Mouse (Mus musculus) liver, embryonic 12.5 days (tissue): ENCODE measurements around the gene Pou2f2. TPM values are rescaled to one million over a fixed set of nuclear protein-coding genes. Genes with fewer than 3 reads are reported as not detected.

Experiments
- ATAC-seq: fragments of 200-750 bp; cut with Nextera tagmentation; 2 replicates; pipeline ENCODE4 v1.8.0; 2017; ENCODE audit warnings: moderate number of reproducible peaks, mild to moderate bottlenecking, moderate library complexity
- H3K27ac ChIP-seq: fragments of 300-500 bp; sonication (generic); 2 replicates; pipeline ENCODE4 v1.5.1; 2016; ENCODE audit warnings: mild to moderate bottlenecking
- H3K27me3 ChIP-seq: fragments of 300-500 bp; sonication (generic); replicated peaks from 2 replicates; pipeline ENCODE4 v1.6.1; 2016; ENCODE audit warnings: mild to moderate bottlenecking, moderate library complexity
- H3K36me3 ChIP-seq: fragments of 300-500 bp; sonication (generic); 2 replicates; pipeline ENCODE4 v1.6.1; 2016; ENCODE audit warnings: mild to moderate bottlenecking, moderate library complexity
- H3K4me1 ChIP-seq: fragments of 300-500 bp; sonication (generic); 2 replicates; pipeline ENCODE4 v1.6.1; 2016
- H3K4me2 ChIP-seq: fragments of 300-500 bp; sonication (generic); 2 replicates; pipeline ENCODE4 v1.6.1; 2016; ENCODE audit warnings: mild to moderate bottlenecking, moderate library complexity
- H3K4me3 ChIP-seq: fragments of 300-500 bp; sonication (generic); 2 replicates; pipeline ENCODE4 v1.5.1; 2016; ENCODE audit warnings: mild to moderate bottlenecking, moderate library complexity
- H3K9ac ChIP-seq: fragments of 300-500 bp; sonication (generic); 2 replicates; pipeline ENCODE4 v1.6.1; 2016; ENCODE audit warnings: mild to moderate bottlenecking, moderate library complexity
- H3K9me3 ChIP-seq: fragments of 300-500 bp; sonication (generic); replicated peaks from 2 replicates; pipeline ENCODE4 v1.6.1; 2016; ENCODE audit warnings: mild to moderate bottlenecking, moderate library complexity
- WGBS: fragments of 180-500 bp; shearing (Covaris S2); methylation state at CpG from one replicate; pipeline ENCODE4 v1.1.7; 2016; ENCODE audit not compliant: insufficient replicate concordance; 5-methylcytosine and 5-hydroxymethylcytosine counted together
- polyA plus RNA-seq: library from polyadenylated mRNA; unstranded; fragments of >200 nt; fragmentation: Nextera tagmentation; extraction: Ambion mirVana; gene quantifications from 2 replicates; pipeline ENCODE4 v1.2.1, GENCODE M21; 2016

Gene Pou2f2
- polyA plus RNA-seq, 1 experiment from 2014 or later, result 1.9 TPM

DNA sequence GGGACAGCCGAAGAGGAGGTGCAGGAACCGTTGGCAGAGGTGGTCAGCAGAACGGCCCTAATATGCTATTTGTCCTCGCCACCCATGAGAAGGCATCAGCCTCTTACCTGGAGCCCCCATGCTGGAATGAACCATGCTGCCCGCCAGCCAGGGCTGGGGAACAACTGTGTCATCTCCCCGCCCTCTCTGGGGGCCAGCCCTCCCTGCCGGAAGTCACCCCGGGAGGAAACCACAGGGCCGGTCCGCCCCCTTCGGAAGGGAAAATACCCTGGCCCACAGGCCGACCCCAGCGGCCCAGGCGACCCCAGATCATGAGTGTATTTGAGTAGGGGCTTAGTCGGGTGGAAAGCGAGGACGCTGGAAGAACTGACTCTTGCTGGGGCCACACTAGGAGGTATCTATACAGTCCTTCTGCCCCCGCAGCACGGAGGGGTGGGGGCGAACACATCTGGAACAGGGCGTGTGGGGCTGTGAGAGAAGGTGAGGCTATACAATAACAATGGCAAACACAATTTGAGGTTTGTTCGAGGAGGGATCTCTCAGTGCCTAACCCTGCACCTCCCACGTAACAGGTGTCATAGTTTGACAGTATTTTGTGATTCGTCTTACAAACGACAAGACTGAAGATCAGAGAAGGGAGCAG is 47.1 kb downstream of the Pou2f2 start:
- peaks cover 6% of the 10 kb centered on the region for H3K9me3 ChIP-seq
- H3K9ac ChIP-seq, result no peak overlapping the region
- peak overlapping the region; percentile 39 for H3K4me3 ChIP-seq
- ATAC-seq, result no peak
- H3K27me3 ChIP-seq, result peaks cover 80% of the 10 kb centered on the region
- H3K4me1 ChIP-seq, result peaks cover 31% of the 10 kb centered on the region
- peak overlapping the region; percentile 64 for H3K4me2 ChIP-seq
- H3K27ac ChIP-seq, result no peak overlapping the region
- no peaks in the 10 kb centered on the region for H3K36me3 ChIP-seq
- WGBS, result 5% methylated on average over 25 of the region's 25 CpGs

DNA sequence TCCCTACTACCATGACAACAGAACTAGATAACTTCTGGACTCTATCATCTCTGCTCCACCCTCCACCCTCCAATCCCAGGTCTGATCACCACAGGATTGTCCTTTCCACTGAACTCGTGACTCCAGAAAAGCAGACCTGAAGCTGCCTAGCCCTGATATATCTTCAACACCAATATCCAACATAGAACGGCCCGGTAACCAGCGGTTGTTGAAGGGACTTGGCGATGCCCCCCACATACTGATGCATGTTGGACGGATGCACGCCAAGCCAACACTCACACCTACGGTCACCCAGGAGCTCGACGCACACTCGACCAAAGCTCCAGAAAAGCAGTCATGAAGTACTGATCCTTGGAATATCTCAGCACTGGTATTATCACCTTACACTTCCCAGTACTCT is 48.3 kb downstream of the Pou2f2 start:
- H3K9ac ChIP-seq, result no peak overlapping the region
- 81% methylated on average over 11 of the region's 11 CpGs for WGBS
- H3K4me1 ChIP-seq, result peaks cover 31% of the 10 kb centered on the region
- no peak overlapping the region for H3K4me3 ChIP-seq
- peak overlapping the region; percentile 64 for H3K4me2 ChIP-seq
- peaks cover 70% of the 10 kb centered on the region for H3K27me3 ChIP-seq
- peaks cover 6% of the 10 kb centered on the region for H3K9me3 ChIP-seq
- no peak for ATAC-seq
- no peak overlapping the region for H3K27ac ChIP-seq
- no peaks in the 10 kb centered on the region for H3K36me3 ChIP-seq

DNA sequence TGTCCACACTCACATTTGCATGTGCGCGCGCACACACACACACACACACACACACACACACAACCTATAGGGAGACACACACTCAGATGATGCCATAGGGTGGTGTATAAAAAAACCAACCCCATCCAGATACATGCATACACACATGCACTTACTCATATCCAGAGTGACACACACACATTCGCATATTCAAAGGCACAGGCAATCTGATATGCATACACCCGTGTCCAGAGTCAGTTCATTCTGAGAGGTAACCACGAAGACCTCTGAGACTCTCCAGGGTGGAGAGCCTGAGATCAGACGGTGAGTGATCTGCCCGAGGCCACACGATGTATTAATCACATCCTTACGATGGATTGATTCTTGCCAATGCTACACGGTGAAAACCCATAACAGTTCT is 49.0 kb downstream of the Pou2f2 start:
- Histone ChIP-seq H3K4me3 (no peak overlapping the region), H3K4me2 (no peak overlapping the region), H3K27ac (no peak overlapping the region), H3K36me3 (no peaks in the 10 kb centered on the region), H3K9ac (no peak overlapping the region), H3K4me1 (peaks cover 31% of the 10 kb centered on the region), H3K9me3 (peaks cover 4% of the 10 kb centered on the region), H3K27me3 (peaks cover 63% of the 10 kb centered on the region)
- WGBS, result 67% methylated on average over 11 of the region's 11 CpGs
- ATAC-seq, result no peak

DNA sequence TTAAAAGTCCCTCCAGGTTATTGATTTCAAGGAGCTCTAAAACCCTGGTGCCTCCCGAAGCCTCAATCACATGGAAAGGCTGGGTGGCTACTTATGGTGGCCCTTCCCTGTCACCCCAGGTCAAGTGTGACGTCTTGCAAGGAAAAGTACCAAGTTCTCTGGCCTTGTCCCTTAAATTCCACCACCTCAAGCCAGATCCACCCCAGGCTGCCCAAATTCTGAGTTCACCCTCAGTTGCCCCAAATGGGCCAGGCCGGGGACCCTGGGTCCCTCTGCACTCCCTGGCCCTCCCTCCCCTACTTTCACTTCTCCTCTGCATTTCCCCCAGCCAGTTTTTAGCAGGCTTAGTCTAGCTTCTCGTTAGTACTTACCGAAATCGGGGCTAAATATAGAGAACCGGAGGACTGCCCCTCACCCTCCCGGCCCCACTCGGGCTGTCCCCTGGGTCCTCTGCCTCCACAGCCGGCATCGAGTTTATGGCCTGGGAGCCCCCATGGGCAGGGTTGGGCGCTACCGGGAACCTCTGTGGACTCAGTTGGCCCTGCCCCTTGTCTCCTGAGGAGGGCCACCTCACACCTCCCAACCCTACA is 50.0 kb downstream of the Pou2f2 start:
- WGBS, result 26% methylated on average over 13 of the region's 13 CpGs
- H3K4me1 ChIP-seq, result peaks cover 23% of the 10 kb centered on the region
- no peak overlapping the region for H3K4me3 ChIP-seq
- H3K36me3 ChIP-seq, result no peaks in the 10 kb centered on the region
- no peaks in the 10 kb centered on the region for H3K9me3 ChIP-seq
- no peak for ATAC-seq
- H3K27ac ChIP-seq, result no peak overlapping the region
- no peak overlapping the region for H3K9ac ChIP-seq
- peak overlapping the region; percentile 17; the same call in 1 of the 2 replicates for H3K4me2 ChIP-seq
- peaks cover 53% of the 10 kb centered on the region for H3K27me3 ChIP-seq

DNA sequence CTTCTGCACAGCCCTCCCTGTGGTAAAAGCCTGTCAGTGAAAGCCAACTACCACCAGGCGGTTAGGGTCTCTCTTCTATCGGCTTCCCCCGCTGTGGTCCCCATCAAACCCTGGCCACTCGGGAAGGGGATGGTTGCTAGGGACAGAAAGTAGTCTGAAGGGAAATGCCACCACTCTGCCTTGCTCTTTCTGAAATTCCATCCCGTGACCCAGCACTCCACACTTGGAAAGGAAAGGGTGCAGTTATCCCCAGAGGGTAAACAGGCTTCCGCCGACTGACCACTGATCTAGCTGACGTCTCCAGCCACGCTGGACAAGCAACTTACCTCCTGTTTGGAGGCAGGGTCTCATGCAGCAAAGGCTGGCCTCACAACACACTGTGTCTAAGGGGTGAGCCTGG is 51.6 kb downstream of the Pou2f2 start:
- Histone ChIP-seq H3K9me3 (no peaks in the 10 kb centered on the region), H3K4me1 (peaks cover 14% of the 10 kb centered on the region; the same call in 1 of the 2 replicates), H3K27me3 (peaks cover 38% of the 10 kb centered on the region), H3K27ac (no peak overlapping the region), H3K9ac (no peak overlapping the region), H3K36me3 (no peaks in the 10 kb centered on the region), H3K4me3 (no peak overlapping the region), H3K4me2 (no peak overlapping the region)
- 66% methylated on average over 9 of the region's 9 CpGs for WGBS
- ATAC-seq, result no peak

DNA sequence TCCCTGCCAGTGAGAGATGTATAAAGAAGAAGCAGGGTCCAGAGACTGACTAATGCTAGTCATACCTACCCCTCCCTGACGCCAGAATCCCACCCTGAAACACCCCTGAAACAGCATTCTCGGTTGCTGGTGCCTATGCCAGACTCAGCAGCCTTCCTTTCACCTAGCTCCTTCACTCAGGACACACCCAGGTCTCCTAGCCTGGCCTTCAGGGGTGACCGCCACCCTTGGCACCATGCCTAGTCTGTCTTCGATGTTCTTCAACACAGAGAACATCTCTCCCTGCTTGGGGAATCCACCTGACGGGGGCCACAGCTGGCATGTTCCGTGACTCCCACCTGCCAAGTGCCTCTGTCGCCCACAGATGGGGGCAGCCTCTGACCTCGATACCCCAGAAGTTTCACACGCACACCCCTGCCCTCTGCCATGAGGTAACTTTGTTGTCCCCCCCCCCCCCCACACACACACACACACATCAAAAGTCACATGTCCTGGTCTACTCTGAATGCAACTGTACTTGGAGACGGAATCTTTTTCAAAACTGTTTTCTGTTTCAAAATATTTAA is 53.7 kb downstream of the Pou2f2 start:
- 66% methylated on average over 10 of the region's 10 CpGs for WGBS
- no peaks in the 10 kb centered on the region for H3K36me3 ChIP-seq
- H3K27me3 ChIP-seq, result peaks cover 17% of the 10 kb centered on the region; the same call in 1 of the 2 replicates
- no peak overlapping the region for H3K4me2 ChIP-seq
- H3K27ac ChIP-seq, result no peak overlapping the region
- no peak overlapping the region for H3K4me3 ChIP-seq
- no peak overlapping the region for H3K9ac ChIP-seq
- H3K9me3 ChIP-seq, result no peaks in the 10 kb centered on the region
- no peak for ATAC-seq
- peaks cover 6% of the 10 kb centered on the region; the same call in 1 of the 2 replicates for H3K4me1 ChIP-seq

DNA sequence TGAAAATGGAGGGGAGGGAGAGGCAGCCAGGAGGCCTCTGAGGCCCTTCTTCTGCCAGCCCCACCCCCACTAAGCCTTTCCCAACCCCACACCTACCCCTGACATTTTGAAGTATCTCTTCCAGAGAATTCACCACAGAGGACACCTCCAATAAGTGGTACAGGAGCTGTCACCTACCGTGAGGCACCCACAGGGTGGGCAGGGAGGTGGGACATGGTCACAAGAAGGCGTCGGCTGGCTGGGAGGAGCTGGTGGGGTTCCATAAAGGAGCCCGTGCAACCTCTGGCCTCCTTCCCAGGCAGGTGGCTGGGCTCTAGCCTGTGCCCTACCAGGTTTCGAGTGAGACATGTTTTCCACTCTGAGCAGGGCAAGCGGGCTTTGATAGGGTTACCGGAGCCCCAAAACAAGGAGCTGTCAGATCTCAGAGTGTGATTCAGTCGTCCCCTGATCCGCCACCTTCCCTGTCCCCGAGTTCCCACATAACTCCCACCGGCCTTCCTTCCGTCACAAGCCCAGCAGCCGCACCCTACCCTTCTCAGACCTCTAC is 58.2 kb downstream of the Pou2f2 start:
- no peak overlapping the region for H3K27ac ChIP-seq
- H3K9me3 ChIP-seq, result no peaks in the 10 kb centered on the region
- H3K4me1 ChIP-seq, result peaks cover 17% of the 10 kb centered on the region
- no peak overlapping the region for H3K4me3 ChIP-seq
- H3K9ac ChIP-seq, result no peak overlapping the region
- WGBS, result 70% methylated on average over 13 of the region's 13 CpGs
- ATAC-seq, result no peak
- H3K4me2 ChIP-seq, result no peak overlapping the region
- H3K27me3 ChIP-seq, result no peaks in the 10 kb centered on the region
- no peaks in the 10 kb centered on the region for H3K36me3 ChIP-seq

DNA sequence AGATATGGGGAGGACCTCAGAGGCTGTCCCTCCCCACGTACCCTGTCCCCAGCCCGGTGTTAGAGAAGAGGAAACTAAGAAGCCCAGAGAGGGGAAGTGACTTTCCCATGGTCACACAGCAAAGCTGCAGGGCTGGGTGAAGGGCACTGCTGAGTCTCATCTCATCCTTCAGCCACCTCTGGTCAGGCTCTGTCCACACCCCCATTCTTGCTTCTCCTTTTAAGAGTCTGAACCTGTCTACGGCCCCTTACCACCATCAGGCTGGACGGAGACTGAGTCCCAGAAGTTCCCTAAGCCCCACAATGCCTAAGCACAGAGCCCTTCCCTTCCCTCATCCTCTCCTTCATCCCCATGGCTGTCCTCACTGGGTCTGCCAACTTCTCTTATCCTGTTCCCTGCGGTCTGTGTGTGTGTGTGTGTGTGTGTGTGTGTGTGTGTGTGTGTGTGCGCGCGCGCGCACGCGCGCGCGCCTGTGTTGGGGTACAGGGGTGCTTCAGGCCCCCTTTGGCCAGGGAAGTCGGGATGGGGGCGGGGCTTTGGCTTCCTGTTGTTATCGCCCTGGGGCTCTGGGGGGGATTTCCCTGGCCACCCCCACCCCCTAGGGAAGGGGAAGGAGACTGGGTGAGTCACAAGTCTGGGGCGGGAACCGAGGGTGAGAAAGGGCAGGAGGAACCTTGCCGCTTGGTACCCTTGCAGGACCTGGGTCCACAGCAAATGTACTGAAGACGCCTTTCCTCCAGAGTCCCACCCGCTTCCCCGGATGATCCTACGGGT is 59.3 kb downstream of the Pou2f2 start:
- no peaks in the 10 kb centered on the region for H3K36me3 ChIP-seq
- no peak overlapping the region for H3K4me3 ChIP-seq
- no peaks in the 10 kb centered on the region for H3K9me3 ChIP-seq
- H3K27me3 ChIP-seq, result peaks cover 4% of the 10 kb centered on the region; the same call in 1 of the 2 replicates
- H3K9ac ChIP-seq, result no peak overlapping the region
- H3K4me2 ChIP-seq, result 0 out of 2 replicates have a peak overlapping the region, but pooled peaks have one; percentile 13
- no peak overlapping the region for H3K27ac ChIP-seq
- ATAC-seq, result peak; percentile 42; the same call in 1 of the 2 replicates
- 43% methylated on average over 25 of the region's 25 CpGs for WGBS
- peaks cover 17% of the 10 kb centered on the region for H3K4me1 ChIP-seq

DNA sequence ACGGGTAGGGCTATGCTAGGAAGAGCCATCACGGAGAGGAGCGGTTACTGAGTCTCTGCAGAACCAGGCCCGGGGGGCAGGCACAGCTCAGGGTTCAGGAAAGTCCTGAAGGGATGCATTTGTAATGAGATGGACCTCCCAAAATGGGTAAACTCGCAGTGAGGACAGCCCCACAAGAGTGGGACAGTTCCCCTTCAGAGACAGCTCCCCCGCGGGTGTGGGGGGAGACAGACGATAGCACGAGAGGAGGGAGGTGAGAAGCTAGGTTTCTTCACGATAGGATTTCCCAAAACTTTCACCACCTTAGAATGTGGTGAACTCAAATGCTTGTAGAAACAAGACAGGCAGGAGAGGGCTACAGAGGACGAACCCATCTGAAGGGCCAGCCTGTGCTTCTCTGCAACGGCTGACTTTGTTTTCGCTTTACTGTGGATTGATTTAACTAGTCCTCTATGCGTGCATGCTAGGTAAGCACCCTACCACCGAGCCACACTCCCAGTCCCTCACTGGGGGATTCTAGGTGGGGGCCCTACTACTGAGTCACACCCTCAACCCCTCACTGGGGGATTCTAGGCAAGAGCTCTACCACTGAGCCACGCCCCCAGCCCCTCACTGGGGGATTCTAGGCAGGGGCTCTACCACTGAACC is 66.4 kb downstream of the Pou2f2 start:
- ATAC-seq, result no peak
- Histone ChIP-seq H3K4me2 (no peak overlapping the region), H3K9me3 (no peaks in the 10 kb centered on the region), H3K4me3 (no peak overlapping the region), H3K27ac (no peak overlapping the region), H3K9ac (no peak overlapping the region), H3K36me3 (no peaks in the 10 kb centered on the region), H3K27me3 (peaks cover 17% of the 10 kb centered on the region), H3K4me1 (no peaks in the 10 kb centered on the region)
- 72% methylated on average over 16 of the region's 16 CpGs for WGBS

DNA sequence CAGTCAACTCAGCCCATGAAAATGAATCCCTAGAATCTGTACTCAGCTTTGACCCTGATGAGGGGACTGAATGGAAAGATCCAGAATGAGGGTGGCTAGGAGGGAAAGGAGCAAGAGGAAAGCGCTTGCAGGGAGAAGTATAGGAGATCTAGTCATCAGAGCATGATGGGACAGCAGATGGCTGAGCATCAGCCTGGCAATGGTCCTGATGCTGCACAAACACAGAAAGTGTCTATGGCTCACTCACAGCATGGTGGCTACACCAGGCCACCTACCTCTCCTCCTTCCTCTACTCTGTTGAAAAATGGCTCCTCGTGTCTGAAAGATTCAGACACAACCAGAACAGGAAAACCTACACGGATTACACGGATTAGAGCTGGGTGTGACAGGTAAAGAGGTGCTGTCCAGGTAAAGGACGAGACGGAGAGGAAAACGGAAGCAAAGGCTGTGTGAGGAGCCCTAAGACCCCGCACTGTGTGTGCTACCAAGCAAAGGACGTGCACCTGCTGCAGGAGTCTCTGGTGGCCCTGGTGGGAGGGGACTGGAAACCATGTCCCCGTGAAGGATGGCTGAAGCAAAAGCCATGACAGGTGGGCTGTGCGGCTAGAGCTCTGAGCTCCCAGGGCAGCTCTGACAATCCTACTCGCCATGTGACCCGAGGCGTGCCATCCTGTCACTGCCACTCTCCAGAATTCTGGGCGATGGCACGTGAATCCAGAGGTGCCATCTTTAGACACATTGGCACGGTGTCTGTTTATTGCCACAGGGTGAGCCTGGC is 67.2 kb downstream of the Pou2f2 start:
- Histone ChIP-seq H3K4me2 (no peak overlapping the region), H3K4me1 (no peaks in the 10 kb centered on the region), H3K27ac (no peak overlapping the region), H3K4me3 (no peak overlapping the region), H3K9me3 (no peaks in the 10 kb centered on the region), H3K9ac (no peak overlapping the region), H3K27me3 (peaks cover 17% of the 10 kb centered on the region), H3K36me3 (no peaks in the 10 kb centered on the region)
- WGBS, result 78% methylated on average over 17 of the region's 17 CpGs
- no peak for ATAC-seq

DNA sequence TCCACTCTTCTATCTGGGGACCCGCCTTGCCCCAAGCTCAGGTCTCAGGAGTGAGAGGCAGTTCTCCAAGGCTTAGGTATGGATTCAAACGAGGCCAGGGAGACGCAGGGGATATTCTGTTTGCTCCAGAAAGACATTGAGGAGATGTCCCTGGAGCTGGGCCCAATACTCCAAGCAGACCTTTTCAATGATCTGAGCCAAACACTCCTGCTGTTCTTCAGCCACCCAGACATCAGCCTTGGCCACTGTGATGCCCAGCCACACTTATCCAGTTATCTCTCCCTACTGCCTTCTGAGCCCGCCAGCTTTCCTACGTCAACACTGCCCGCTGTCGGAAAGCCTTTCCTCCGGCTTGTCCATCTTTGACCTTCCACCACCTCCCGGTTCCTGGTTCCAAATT is 69.2 kb downstream of the Pou2f2 start:
- no peaks in the 10 kb centered on the region for H3K9me3 ChIP-seq
- no peak overlapping the region for H3K27ac ChIP-seq
- H3K36me3 ChIP-seq, result no peaks in the 10 kb centered on the region
- H3K27me3 ChIP-seq, result peaks cover 14% of the 10 kb centered on the region
- no peak overlapping the region for H3K9ac ChIP-seq
- H3K4me2 ChIP-seq, result no peak overlapping the region
- 75% methylated on average over 9 of the region's 9 CpGs for WGBS
- peaks cover 4% of the 10 kb centered on the region; the same call in 1 of the 2 replicates for H3K4me1 ChIP-seq
- ATAC-seq, result no peak
- H3K4me3 ChIP-seq, result no peak overlapping the region
